Mouse (Mus musculus) kidney, embryonic 16.5 days (tissue): Measurements from ENCODE around the gene Plod1. TPM values are rescaled to one million over a fixed set of nuclear protein-coding genes. Genes with fewer than 3 reads are reported as not detected.

Experiments used
- ATAC-seq: fragments of 200-750 bp; cut with Nextera tagmentation; 2 replicates; pipeline ENCODE4 v1.8.0; 2017; ENCODE audit warnings: moderate TSS enrichment; ENCODE audit not compliant: low FRiP score, low TSS enrichment
- H3K27ac ChIP-seq: fragments of 300-500 bp; sonication (generic); 2 replicates; pipeline ENCODE4 v1.5.1; 2014; ENCODE audit warnings: low read length
- H3K27me3 ChIP-seq: fragments of 300-500 bp; sonication (generic); 2 replicates; pipeline ENCODE4 v1.6.1; 2014; ENCODE audit warnings: low read length, control low read depth, mixed read lengths; ENCODE audit not compliant: insufficient read depth
- H3K36me3 ChIP-seq: fragments of 300-500 bp; sonication (generic); 2 replicates; pipeline ENCODE4 v1.6.1; 2014; ENCODE audit warnings: low read length, control low read depth, mixed read lengths; ENCODE audit not compliant: insufficient read depth
- H3K4me1 ChIP-seq: fragments of 300-500 bp; sonication (generic); 2 replicates; pipeline ENCODE4 v1.6.1; 2014; ENCODE audit warnings: low read length, control low read depth, mixed read lengths; ENCODE audit not compliant: insufficient read depth
- H3K4me2 ChIP-seq: fragments of 300-500 bp; sonication (generic); replicated peaks from 2 replicates; pipeline ENCODE4 v1.6.1; 2014; ENCODE audit warnings: low read depth, low read length
- H3K4me3 ChIP-seq: fragments of 300-500 bp; sonication (generic); 2 replicates; pipeline ENCODE4 v1.5.1; 2014; ENCODE audit warnings: mild to moderate bottlenecking, low read length
- H3K9ac ChIP-seq: fragments of 300-500 bp; sonication (generic); replicated peaks from 2 replicates; pipeline ENCODE4 v1.6.1; 2014; ENCODE audit warnings: low read length
- H3K9me3 ChIP-seq: fragments of 300-500 bp; sonication (generic); 2 replicates; pipeline ENCODE4 v1.6.1; 2016; ENCODE audit warnings: low read length, control low read depth
- WGBS: fragments of 180-500 bp; shearing (Covaris S2); extraction: QIAGEN DNeasy Blood & Tissue Kit; methylation state at CpG from one replicate; pipeline ENCODE4 v1.1.7; 2014; 5-methylcytosine and 5-hydroxymethylcytosine counted together
- polyA plus RNA-seq: library from polyadenylated mRNA; unstranded; fragments of >200 nt; fragmentation: Nextera tagmentation; extraction: Ambion mirVana; gene quantifications from 2 replicates; pipeline ENCODE4 v1.2.1, GENCODE M21; 2015

Gene Plod1
- polyA plus RNA-seq, 1 experiment from 2014 or later, result 61.5 TPM

- Histone ChIP-seq H3K27me3 (no peaks in the 10 kb centered on the region), H3K36me3 (peaks cover 17% of the 10 kb centered on the region), H3K4me3 (peak overlapping the region; percentile 90), H3K27ac (peak overlapping the region; percentile 91), H3K9me3 (no peaks in the 10 kb centered on the region), H3K4me2 (peak overlapping the region; percentile 42), H3K9ac (no peak overlapping the region; the same call in 1 of the 2 replicates), H3K4me1 (peaks cover 49% of the 10 kb centered on the region)
- no peak for ATAC-seq
- WGBS, result 35% methylated on average over 9 of the region's 9 CpGs
These were observed 3.5 kb upstream of the Plod1 start for GRCm38 (mm10) chr4:147940111-147940510.

GRCm38 (mm10) chr4:147938148-147939096 is 1.9 kb upstream of the Plod1 start:
- Histone ChIP-seq H3K36me3 (0 out of 2 replicates have a peak, but pooled peaks cover under 1% of the 10 kb centered on the region), H3K27me3 (no peaks in the 10 kb centered on the region), H3K4me3 (no peak overlapping the region), H3K9me3 (no peaks in the 10 kb centered on the region), H3K4me2 (no peak overlapping the region), H3K4me1 (peaks cover 56% of the 10 kb centered on the region), H3K9ac (0 out of 2 replicates have a peak overlapping the region, but pooled peaks have one; percentile 10), H3K27ac (peak overlapping the region; percentile 79)
- WGBS, result 34% methylated on average over 14 of the region's 14 CpGs
- ATAC-seq, result no peak

DNA sequence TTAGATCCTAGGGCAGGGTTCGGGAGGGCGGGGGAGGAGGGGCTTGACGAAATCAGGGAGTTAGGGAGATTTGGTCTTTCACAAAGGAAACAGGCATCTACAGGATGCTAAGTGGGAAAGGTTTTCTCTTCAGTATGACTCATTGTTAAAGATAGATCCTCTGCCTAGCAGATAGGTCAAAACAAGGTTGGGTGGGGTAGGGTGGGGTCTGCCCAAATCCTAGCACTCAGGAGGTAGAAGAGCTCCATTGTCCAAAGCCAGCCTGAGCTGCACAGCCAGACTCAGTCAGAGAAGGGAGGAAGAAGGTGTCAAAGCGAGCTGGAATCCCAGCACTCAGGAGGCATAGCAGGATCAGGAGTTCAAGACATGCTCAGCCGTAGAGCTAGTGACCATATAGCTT is 919 bp upstream of the Plod1 start:
- H3K4me1 ChIP-seq, result peaks cover 56% of the 10 kb centered on the region
- H3K27ac ChIP-seq, result no peak overlapping the region
- 66% methylated on average over 5 of the region's 5 CpGs for WGBS
- no peak overlapping the region for H3K4me2 ChIP-seq
- H3K9me3 ChIP-seq, result no peaks in the 10 kb centered on the region
- no peaks in the 10 kb centered on the region for H3K36me3 ChIP-seq
- no peaks in the 10 kb centered on the region for H3K27me3 ChIP-seq
- H3K4me3 ChIP-seq, result no peak overlapping the region
- H3K9ac ChIP-seq, result no peak overlapping the region
- ATAC-seq, result no peak

- WGBS, result 51% methylated on average over 3 of the region's 3 CpGs
- H3K9ac ChIP-seq, result peak overlapping the region; percentile 72
- peak overlapping the region; percentile 69 for H3K4me2 ChIP-seq
- H3K4me3 ChIP-seq, result peak overlapping the region; percentile 63
- no peaks in the 10 kb centered on the region for H3K36me3 ChIP-seq
- no peaks in the 10 kb centered on the region for H3K27me3 ChIP-seq
- H3K9me3 ChIP-seq, result no peaks in the 10 kb centered on the region
- ATAC-seq, result no peak
- peaks cover 54% of the 10 kb centered on the region for H3K4me1 ChIP-seq
- no peak overlapping the region for H3K27ac ChIP-seq
These were observed 454 bp upstream of the Plod1 start for GRCm38 (mm10) chr4:147937021-147937420.

DNA sequence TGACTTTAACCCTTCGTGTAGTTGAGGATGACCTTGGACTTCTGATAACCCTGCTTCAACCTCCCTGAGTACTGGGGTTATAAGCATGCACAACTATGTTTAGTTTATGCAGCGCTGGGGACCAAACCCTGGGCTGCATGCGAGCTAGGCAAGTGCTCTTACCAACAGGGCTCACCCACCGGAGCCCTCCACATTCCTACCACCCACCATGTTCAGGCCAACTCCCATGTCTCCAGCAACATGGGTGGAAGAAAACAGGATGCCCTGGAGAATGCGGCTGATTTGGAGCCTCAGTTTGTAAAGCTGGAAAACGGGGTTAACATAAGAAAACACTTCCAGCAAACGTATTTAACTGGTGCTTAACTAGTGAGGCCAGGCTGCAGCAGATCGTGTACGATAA is 663 bp downstream of the Plod1 start:
- H3K27me3 ChIP-seq, result no peaks in the 10 kb centered on the region
- no peak for ATAC-seq
- H3K9ac ChIP-seq, result peak overlapping the region; percentile 72
- H3K27ac ChIP-seq, result no peak overlapping the region
- H3K36me3 ChIP-seq, result no peaks in the 10 kb centered on the region
- peak overlapping the region; percentile 63 for H3K4me3 ChIP-seq
- H3K4me2 ChIP-seq, result peak overlapping the region; percentile 69
- 21% methylated on average over 9 of the region's 9 CpGs for WGBS
- peaks cover 49% of the 10 kb centered on the region for H3K4me1 ChIP-seq
- H3K9me3 ChIP-seq, result no peaks in the 10 kb centered on the region

DNA sequence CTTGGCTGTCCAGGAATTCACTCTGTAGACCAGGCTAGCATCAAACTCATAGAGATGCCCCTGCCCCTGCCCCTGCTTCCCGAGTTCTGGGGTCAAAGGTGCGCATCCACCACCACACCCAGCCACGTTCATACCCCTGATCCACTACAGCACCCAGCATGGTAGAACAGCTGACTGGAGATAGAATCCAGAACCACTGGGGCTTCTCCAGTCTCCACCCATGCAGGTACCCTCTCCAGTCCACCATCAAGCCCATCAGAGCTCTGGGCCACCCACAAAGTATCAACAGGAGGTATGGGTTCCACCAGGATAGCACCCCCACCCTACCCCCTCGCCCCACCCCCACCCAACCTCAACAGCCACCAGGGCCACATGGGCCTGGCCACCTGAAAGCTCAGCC is 2.0 kb downstream of the Plod1 start:
- no peaks in the 10 kb centered on the region for H3K9me3 ChIP-seq
- H3K36me3 ChIP-seq, result no peaks in the 10 kb centered on the region
- H3K27me3 ChIP-seq, result no peaks in the 10 kb centered on the region
- 85% methylated on average over 4 of the region's 4 CpGs for WGBS
- H3K4me2 ChIP-seq, result no peak overlapping the region
- peaks cover 42% of the 10 kb centered on the region for H3K4me1 ChIP-seq
- H3K27ac ChIP-seq, result no peak overlapping the region
- 0 out of 2 replicates have a peak overlapping the region, but pooled peaks have one; percentile 4 for H3K9ac ChIP-seq
- H3K4me3 ChIP-seq, result no peak overlapping the region
- ATAC-seq, result no peak

DNA sequence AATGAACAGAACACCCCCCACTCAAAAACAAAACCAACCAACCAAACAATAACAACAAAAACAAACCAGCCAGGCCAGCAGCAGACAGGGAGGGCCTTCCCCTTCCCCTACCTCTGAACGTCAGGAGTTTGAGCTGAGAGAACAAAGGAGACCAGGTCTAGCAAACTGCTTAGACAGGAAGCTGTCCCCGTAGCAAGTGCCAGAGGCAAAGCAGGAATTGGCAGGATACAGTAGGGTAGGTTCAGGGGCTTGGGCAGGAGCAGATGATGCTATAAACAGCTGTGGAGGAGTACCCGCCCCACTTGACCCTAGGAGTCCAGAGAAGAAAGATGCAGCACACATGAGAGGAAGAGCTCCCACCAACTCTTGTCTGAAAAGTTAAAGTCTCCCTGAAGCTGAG is 2.4 kb downstream of the Plod1 start:
- H3K9ac ChIP-seq, result peak overlapping the region; percentile 4; the same call in 1 of the 2 replicates
- peaks cover 37% of the 10 kb centered on the region for H3K4me1 ChIP-seq
- no peak for ATAC-seq
- no peaks in the 10 kb centered on the region for H3K9me3 ChIP-seq
- WGBS, result 26% methylated on average over 3 of the region's 3 CpGs
- no peak overlapping the region for H3K4me2 ChIP-seq
- no peaks in the 10 kb centered on the region for H3K27me3 ChIP-seq
- no peak overlapping the region for H3K4me3 ChIP-seq
- H3K36me3 ChIP-seq, result no peaks in the 10 kb centered on the region
- no peak overlapping the region for H3K27ac ChIP-seq

- Histone ChIP-seq H3K9me3 (no peaks in the 10 kb centered on the region), H3K27me3 (no peaks in the 10 kb centered on the region), H3K27ac (no peak overlapping the region), H3K9ac (no peak overlapping the region), H3K4me2 (no peak overlapping the region), H3K36me3 (no peaks in the 10 kb centered on the region), H3K4me3 (no peak overlapping the region), H3K4me1 (peaks cover 30% of the 10 kb centered on the region)
- WGBS, result 96% methylated on average over 14 of the region's 14 CpGs
- no peak for ATAC-seq
These were observed 5.6 kb downstream of the Plod1 start for GRCm38 (mm10) chr4:147930946-147931345.

DNA sequence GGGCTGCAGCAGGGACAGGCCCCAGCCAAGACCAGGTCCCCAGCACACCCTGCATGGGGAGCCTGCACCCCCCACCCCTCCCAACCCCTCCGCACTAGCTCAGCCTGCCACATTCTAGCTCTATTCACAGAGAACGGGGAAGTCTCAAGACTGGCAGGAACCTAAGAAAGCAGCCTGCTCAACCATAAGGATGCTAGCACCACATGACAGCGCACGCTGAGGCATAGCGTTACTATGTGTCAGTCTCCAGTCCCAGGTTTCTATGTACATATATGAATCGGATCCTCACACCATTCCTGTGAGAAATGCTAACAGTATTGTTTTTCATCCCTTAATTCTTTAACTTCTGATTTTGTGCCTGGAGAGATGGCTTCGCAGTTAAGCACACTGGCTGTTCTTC is 8.0 kb downstream of the Plod1 start:
- Histone ChIP-seq H3K4me3 (no peak overlapping the region), H3K27me3 (no peaks in the 10 kb centered on the region), H3K27ac (no peak overlapping the region), H3K4me1 (peaks cover 18% of the 10 kb centered on the region), H3K9ac (no peak overlapping the region), H3K4me2 (no peak overlapping the region), H3K9me3 (no peaks in the 10 kb centered on the region), H3K36me3 (peaks cover 9% of the 10 kb centered on the region; the same call in 1 of the 2 replicates)
- 82% methylated on average over 7 of the region's 7 CpGs for WGBS
- ATAC-seq, result no peak

DNA sequence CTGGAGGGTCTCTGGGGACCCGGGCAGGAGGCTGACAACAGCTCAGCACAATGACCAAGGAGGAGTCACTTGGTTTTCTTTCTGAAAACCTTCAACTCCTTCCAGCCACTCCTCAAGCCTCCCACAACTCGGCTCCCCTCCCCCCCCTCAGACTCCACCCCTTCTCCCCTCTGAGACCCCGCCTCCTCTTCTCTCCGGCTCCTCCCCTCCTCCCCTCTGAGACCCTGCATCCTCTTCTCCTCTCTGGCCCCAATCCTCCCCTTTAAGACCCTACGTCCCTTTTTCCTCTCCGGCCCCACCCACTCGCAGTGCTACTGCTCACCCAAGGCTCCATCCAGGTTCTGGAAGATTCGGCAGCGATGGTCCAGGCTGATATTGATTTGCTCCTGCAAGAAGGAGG is 8.4 kb downstream of the Plod1 start:
- no peak overlapping the region for H3K9ac ChIP-seq

More for the DNA sequence above, 8.4 kb downstream of the Plod1 start:
- 17% methylated on average over 9 of the region's 9 CpGs for WGBS
- Histone ChIP-seq H3K27ac (no peak overlapping the region), H3K4me2 (no peak overlapping the region), H3K27me3 (no peaks in the 10 kb centered on the region), H3K4me3 (no peak overlapping the region), H3K9me3 (no peaks in the 10 kb centered on the region), H3K36me3 (peaks cover 13% of the 10 kb centered on the region; the same call in 1 of the 2 replicates), H3K4me1 (peaks cover 15% of the 10 kb centered on the region)
- ATAC-seq, result no peak; the same call in 1 of the 2 replicates
